Mouse (Mus musculus) bone marrow, adult 2 months (tissue): ENCODE results near the gene Pdxdc1. TPM values are rescaled to one million over a fixed set of nuclear protein-coding genes. Genes with fewer than 3 reads are reported as not detected.
"Not testable (repeated sequence)": the region's sequence is repeated elsewhere in the genome, so short reads cannot be mapped to it uniquely, and the experiment has no call there.

Source experiments
- H3K27ac ChIP-seq: fragments of 200-500 bp; 2 replicates; pipeline ENCODE4 v1.5.1; 2012; ENCODE audit warnings: low read depth, mild to moderate bottlenecking, control low read depth, inconsistent platforms, low read length; ENCODE audit not compliant: control insufficient read depth, poor library complexity, insufficient read depth
- H3K4me1 ChIP-seq: fragments of 200-500 bp; 2 replicates; pipeline ENCODE4 v1.6.1; 2011; ENCODE audit warnings: low read length; ENCODE audit not compliant: control insufficient read depth, insufficient read depth
- H3K4me3 ChIP-seq: fragments of 200-500 bp; replicated peaks from 2 replicates; pipeline ENCODE3; 2011; ENCODE audit warnings: mild to moderate bottlenecking, low read depth, low read length, control low read depth; ENCODE audit not compliant: control insufficient read depth
- CTCF ChIP-seq: fragments of 200-500 bp; IDR thresholded peaks from 2 replicates; pipeline ENCODE4 v1.5.1; 2011; ENCODE audit warnings: low read length, control low read depth; ENCODE audit not compliant: control insufficient read depth, insufficient read depth
- POLR2A ChIP-seq: fragments of 200-500 bp; IDR thresholded peaks from 2 replicates; pipeline ENCODE4 v1.6.1; 2011; ENCODE audit warnings: low read depth, mild to moderate bottlenecking, control low read depth, low read length, borderline replicate concordance; ENCODE audit not compliant: control insufficient read depth
- WGBS: fragments of 180-500 bp; shearing (Covaris S2); methylation state at CpG from one replicate; pipeline ENCODE4 v1.1.7; 2018; 5-methylcytosine and 5-hydroxymethylcytosine counted together
- polyA plus RNA-seq: library from polyadenylated mRNA; stranded (reverse); fragments of >200 nt; gene quantifications from 2 replicates; pipeline ENCODE4 v1.2.4, GENCODE M21; 2011; ENCODE audit warnings: low replicate concordance; ENCODE audit not compliant: missing spikeins, insufficient read depth, insufficient read length

The Pdxdc1 gene
- polyA plus RNA-seq, 1 experiment: 70.8 TPM

GRCm38 (mm10) chr16:13867910-13868514 is 34.9 kb downstream of the Pdxdc1 start:
- WGBS: 86% methylated on average over 42 of the region's 42 CpGs
- no peak for TF ChIP-seq CTCF
- TF ChIP-seq POLR2A: no peak
- Histone ChIP-seq H3K4me1 (no peaks in the 10 kb centered on the region), H3K27ac (no peak overlapping the region), H3K4me3 (no peak overlapping the region)

GRCm38 (mm10) chr16:13867406-13867805 is 35.5 kb downstream of the Pdxdc1 start:
- not testable (repeated sequence) for H3K27ac ChIP-seq, H3K4me3 ChIP-seq, H3K4me1 ChIP-seq
- WGBS: 73% methylated on average over 5 of the region's 5 CpGs

- TF ChIP-seq CTCF (no peak), POLR2A (no peak)
- no peak overlapping the region for H3K27ac ChIP-seq
- WGBS: 43% methylated on average over 5 of the region's 5 CpGs
Observed at GRCm38 (mm10) chr16:13866616-13867015, 36.3 kb downstream of the Pdxdc1 start.

GRCm38 (mm10) chr16:13866076-13866475 is 36.9 kb downstream of the Pdxdc1 start:
- H3K4me3 ChIP-seq: no peak overlapping the region
- H3K27ac ChIP-seq: no peak overlapping the region
- TF ChIP-seq CTCF (no peak), POLR2A (no peak)
- H3K4me1 ChIP-seq: no peaks in the 10 kb centered on the region
- WGBS: 45% methylated on average over 4 of the region's 4 CpGs

More at GRCm38 (mm10) chr16:13866616-13867015, 36.3 kb downstream of the Pdxdc1 start:
- H3K4me3 ChIP-seq: no peak overlapping the region
- no peaks in the 10 kb centered on the region for H3K4me1 ChIP-seq

- no peaks in the 10 kb centered on the region for H3K4me1 ChIP-seq
- H3K4me3 ChIP-seq: no peak overlapping the region
- 89% methylated on average over 4 of the region's 4 CpGs for WGBS
- TF ChIP-seq CTCF (no peak), POLR2A (no peak)
- H3K27ac ChIP-seq: no peak overlapping the region
Observed at GRCm38 (mm10) chr16:13853886-13854285, 49.0 kb downstream of the Pdxdc1 start.

GRCm38 (mm10) chr16:13851446-13851845 is 51.5 kb downstream of the Pdxdc1 start:
- no peak overlapping the region for H3K4me3 ChIP-seq
- no peak for TF ChIP-seq CTCF
- no peak for TF ChIP-seq POLR2A
- H3K4me1 ChIP-seq: no peaks in the 10 kb centered on the region
- 87% methylated on average over 4 of the region's 4 CpGs for WGBS
- no peak overlapping the region for H3K27ac ChIP-seq

- Histone ChIP-seq H3K4me3 (no peak overlapping the region), H3K27ac (no peak overlapping the region), H3K4me1 (no peaks in the 10 kb centered on the region)
- TF ChIP-seq CTCF (no peak), POLR2A (no peak)
- WGBS: 6% methylated on average over 2 of the region's 2 CpGs
Observed at GRCm38 (mm10) chr16:13848310-13848709, 54.6 kb downstream of the Pdxdc1 start.

- Histone ChIP-seq H3K4me1 (no peaks in the 10 kb centered on the region), H3K4me3 (no peak overlapping the region), H3K27ac (no peak overlapping the region)
- TF ChIP-seq CTCF: no peak
- no peak for TF ChIP-seq POLR2A
- WGBS: 88% methylated on average over 1 of the region's 1 CpGs
Observed at GRCm38 (mm10) chr16:13846675-13847074, 56.3 kb downstream of the Pdxdc1 start.

- H3K4me3 ChIP-seq: no peak overlapping the region
- no peak for TF ChIP-seq CTCF
- WGBS: 85% methylated on average over 5 of the region's 5 CpGs
- no peak overlapping the region for H3K27ac ChIP-seq
- H3K4me1 ChIP-seq: no peaks in the 10 kb centered on the region
Observed at GRCm38 (mm10) chr16:13845031-13845430, 57.9 kb downstream of the Pdxdc1 start.
